Mouse (Mus musculus) heart, embryonic 14.5 days (tissue): Measurements from ENCODE around the gene Hcar1. TPM values are rescaled to one million over a fixed set of nuclear protein-coding genes. Genes with fewer than 3 reads are reported as not detected.

Experiments used
- ATAC-seq: fragments of 200-750 bp; cut with Nextera tagmentation; 2 replicates; pipeline ENCODE4 v1.8.0; 2017; ENCODE audit warnings: low read depth, moderate TSS enrichment; ENCODE audit not compliant: insufficient number of reproducible peaks, insufficient read depth, low FRiP score
- H3K27ac ChIP-seq, 2 experiments: fragments of 200-500 bp in 1 of 2; fragments of 300-500 bp in 1 of 2; sonication (generic) in 1 of 2; replicated peaks in 1 of 2; 2 replicates each; pipeline ENCODE4 v1.5.1; 2012 to 2014; ENCODE audit warnings: low read depth in 2 of 2, low read length in 2 of 2, control low read depth in 1 of 2, mild to moderate bottlenecking in 1 of 2, mixed read lengths in 1 of 2; ENCODE audit not compliant: control insufficient read depth in 1 of 2, insufficient read depth in 1 of 2
- H3K27me3 ChIP-seq: fragments of 300-500 bp; sonication (generic); 2 replicates; pipeline ENCODE4 v1.6.1; 2014; ENCODE audit warnings: mild to moderate bottlenecking, low read length, control low read depth; ENCODE audit not compliant: control insufficient read depth, insufficient read depth
- H3K36me3 ChIP-seq: fragments of 300-500 bp; sonication (generic); 2 replicates; pipeline ENCODE4 v1.6.1; 2014; ENCODE audit warnings: mild to moderate bottlenecking, control low read depth, low read length, mixed read lengths; ENCODE audit not compliant: control insufficient read depth, insufficient read depth
- H3K4me1 ChIP-seq, 2 experiments: fragments of 200-500 bp in 1 of 2; fragments of 300-500 bp in 1 of 2; sonication (generic) in 1 of 2; 2 replicates each; pipeline ENCODE4 v1.6.1; 2012 to 2014; ENCODE audit warnings: low read length in 2 of 2, control low read depth in 1 of 2, mixed read lengths in 1 of 2; ENCODE audit not compliant: control insufficient read depth in 2 of 2, insufficient read depth in 2 of 2
- H3K4me2 ChIP-seq: fragments of 300-500 bp; sonication (generic); 2 replicates; pipeline ENCODE4 v1.6.1; 2014; ENCODE audit warnings: mild to moderate bottlenecking, low read length
- H3K4me3 ChIP-seq, 2 experiments: fragments of 200-500 bp in 1 of 2; fragments of 300-500 bp in 1 of 2; sonication (generic) in 1 of 2; 2 replicates each; pipeline ENCODE4 v1.5.1; 2012 to 2014; ENCODE audit warnings: low read length in 2 of 2, mild to moderate bottlenecking in 2 of 2, control low read depth in 1 of 2, low read depth in 1 of 2, moderate library complexity in 1 of 2; ENCODE audit not compliant: control insufficient read depth in 1 of 2, insufficient read depth in 1 of 2
- H3K9ac ChIP-seq: fragments of 300-500 bp; sonication (generic); 2 replicates; pipeline ENCODE4 v1.6.1; 2014; ENCODE audit warnings: mild to moderate bottlenecking, low read length
- H3K9me3 ChIP-seq: fragments of 300-500 bp; sonication (generic); 2 replicates; pipeline ENCODE4 v1.6.1; 2016; ENCODE audit warnings: low read length, control low read depth; ENCODE audit not compliant: control insufficient read depth
- WGBS: fragments of 180-500 bp; shearing (Covaris S2); extraction: QIAGEN DNeasy Blood & Tissue Kit; methylation state at CpG from one replicate; pipeline ENCODE4 v1.1.7; 2014; 5-methylcytosine and 5-hydroxymethylcytosine counted together
- polyA plus RNA-seq: library from polyadenylated mRNA; unstranded; fragments of >200 nt; fragmentation: Nextera tagmentation; extraction: Ambion mirVana; gene quantifications from 2 replicates; pipeline ENCODE4 v1.2.1, GENCODE M21; 2014

Gene Hcar1
- polyA plus RNA-seq, 1 experiment from 2014 or later, result 0.32 TPM

GRCm38 (mm10) chr5:123884332-123884731 is 4.5 kb upstream of the Hcar1 start:
- no peak overlapping the region for H3K4me3 ChIP-seq
- 61% methylated on average over 10 of the region's 10 CpGs for WGBS
- no peak overlapping the region for H3K27ac ChIP-seq
- no peak overlapping the region for H3K4me2 ChIP-seq
- H3K27me3 ChIP-seq, result no peaks in the 10 kb centered on the region
- no peaks in the 10 kb centered on the region for H3K9me3 ChIP-seq
- no peak overlapping the region for H3K9ac ChIP-seq
- no peak for ATAC-seq
- H3K36me3 ChIP-seq, result no peaks in the 10 kb centered on the region
- H3K4me1 ChIP-seq, result peaks cover 0 to 7% of the 10 kb centered on the region in 2 experiments; a peak in 1 of 4 replicates

DNA sequence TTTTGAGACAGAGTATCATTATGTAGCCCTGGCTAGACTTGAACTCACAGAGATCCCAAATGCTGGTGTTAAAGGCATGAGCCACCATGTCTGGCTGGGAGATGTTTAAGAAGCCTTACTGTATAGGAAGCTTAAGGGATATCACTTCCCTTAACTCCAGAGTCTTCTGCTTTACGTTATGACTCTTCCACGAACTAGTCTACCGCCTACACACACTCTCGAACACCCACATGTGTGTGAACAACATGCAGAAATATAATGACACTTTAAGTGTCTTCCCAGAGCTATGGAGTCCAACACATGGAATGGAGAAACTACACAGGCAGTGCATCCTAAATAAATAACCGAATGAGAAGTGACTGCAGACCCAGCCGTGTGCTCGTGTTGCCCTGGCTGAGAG is 4.1 kb upstream of the Hcar1 start:
- no peak for ATAC-seq
- no peak overlapping the region for H3K27ac ChIP-seq
- H3K4me2 ChIP-seq, result no peak overlapping the region
- H3K9ac ChIP-seq, result no peak overlapping the region
- H3K9me3 ChIP-seq, result no peaks in the 10 kb centered on the region
- WGBS, result 71% methylated on average over 7 of the region's 7 CpGs
- 0 out of 2 replicates have a peak, but pooled peaks cover 3% of the 10 kb centered on the region for H3K27me3 ChIP-seq
- H3K4me1 ChIP-seq, result peaks cover 0 to 7% of the 10 kb centered on the region in 2 experiments; a peak in 1 of 4 replicates
- H3K4me3 ChIP-seq, result no peak overlapping the region
- H3K36me3 ChIP-seq, result no peaks in the 10 kb centered on the region

DNA sequence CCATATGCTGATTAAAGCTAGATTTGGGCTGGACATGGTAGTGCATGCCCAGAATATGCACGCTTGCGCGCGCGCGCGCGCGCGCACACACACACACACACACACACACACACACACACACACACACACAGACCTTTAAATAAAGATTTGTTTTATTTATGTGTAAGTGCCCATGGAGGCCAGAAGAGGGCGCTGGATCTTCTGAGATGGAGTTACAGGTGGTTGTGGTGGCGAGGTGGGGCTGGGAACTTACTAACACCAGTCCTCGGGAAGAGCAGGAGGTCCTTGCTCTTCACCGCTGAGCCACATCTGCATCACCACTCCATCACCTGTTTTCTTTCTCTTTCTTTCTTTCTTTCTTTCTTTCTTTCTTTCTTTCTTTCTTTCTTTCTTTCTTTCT is 958 bp upstream of the Hcar1 start:
- WGBS, result 85% methylated on average over 14 of the region's 14 CpGs
- H3K36me3 ChIP-seq, result no peaks in the 10 kb centered on the region
- no peak overlapping the region for H3K4me3 ChIP-seq
- no peaks in the 10 kb centered on the region for H3K9me3 ChIP-seq
- no peak overlapping the region for H3K9ac ChIP-seq
- peaks cover 0 to 7% of the 10 kb centered on the region in 2 experiments; a peak in 1 of 4 replicates for H3K4me1 ChIP-seq
- H3K27me3 ChIP-seq, result 0 out of 2 replicates have a peak, but pooled peaks cover 3% of the 10 kb centered on the region
- H3K27ac ChIP-seq, result no peak overlapping the region
- H3K4me2 ChIP-seq, result no peak overlapping the region
- no peak for ATAC-seq

- whole genome bisulfite sequencing, result 66% methylated on average over 14 of the region's 14 CpGs
Measured at GRCm38 (mm10) chr5:123878056-123878455, 1.8 kb downstream of the Hcar1 start.

GRCm38 (mm10) chr5:123874177-123874576 is 5.6 kb downstream of the Hcar1 start:
- no peak for ATAC-seq
- Histone ChIP-seq H3K4me3 (no peak overlapping the region), H3K9me3 (no peaks in the 10 kb centered on the region), H3K4me1 (no peaks in the 10 kb centered on the region), H3K9ac (no peak overlapping the region), H3K27me3 (0 out of 2 replicates have a peak, but pooled peaks cover 3% of the 10 kb centered on the region), H3K36me3 (no peaks in the 10 kb centered on the region), H3K4me2 (no peak overlapping the region), H3K27ac (no peak overlapping the region)
- WGBS, result 80% methylated on average over 5 of the region's 5 CpGs

More at GRCm38 (mm10) chr5:123878056-123878455, 1.8 kb downstream of the Hcar1 start:
- no peaks in the 10 kb centered on the region for H3K36me3 ChIP-seq
- H3K27me3 ChIP-seq, result 0 out of 2 replicates have a peak, but pooled peaks cover 3% of the 10 kb centered on the region
- ATAC-seq, result no peak
- H3K9ac ChIP-seq, result no peak overlapping the region
- H3K9me3 ChIP-seq, result no peaks in the 10 kb centered on the region
- H3K4me1 ChIP-seq, result peaks cover 0 to 7% of the 10 kb centered on the region in 2 experiments; a peak in 1 of 4 replicates
- H3K4me2 ChIP-seq, result no peak overlapping the region
- no peak overlapping the region for H3K27ac ChIP-seq
- no peak overlapping the region for H3K4me3 ChIP-seq

GRCm38 (mm10) chr5:123869615-123870014 is 10.2 kb downstream of the Hcar1 start:
- ATAC-seq, result no peak
- 84% methylated on average over 4 of the region's 4 CpGs for WGBS
- H3K4me1 ChIP-seq, result no peaks in the 10 kb centered on the region

GRCm38 (mm10) chr5:123866457-123866856 is 13.4 kb downstream of the Hcar1 start:
- ATAC-seq, result no peak

More at GRCm38 (mm10) chr5:123869615-123870014, 10.2 kb downstream of the Hcar1 start:
- no peak overlapping the region for H3K9ac ChIP-seq
- no peak overlapping the region for H3K27ac ChIP-seq
- no peaks in the 10 kb centered on the region for H3K27me3 ChIP-seq
- H3K4me2 ChIP-seq, result no peak overlapping the region
- no peak overlapping the region for H3K4me3 ChIP-seq
- H3K9me3 ChIP-seq, result no peaks in the 10 kb centered on the region
- no peaks in the 10 kb centered on the region for H3K36me3 ChIP-seq

DNA sequence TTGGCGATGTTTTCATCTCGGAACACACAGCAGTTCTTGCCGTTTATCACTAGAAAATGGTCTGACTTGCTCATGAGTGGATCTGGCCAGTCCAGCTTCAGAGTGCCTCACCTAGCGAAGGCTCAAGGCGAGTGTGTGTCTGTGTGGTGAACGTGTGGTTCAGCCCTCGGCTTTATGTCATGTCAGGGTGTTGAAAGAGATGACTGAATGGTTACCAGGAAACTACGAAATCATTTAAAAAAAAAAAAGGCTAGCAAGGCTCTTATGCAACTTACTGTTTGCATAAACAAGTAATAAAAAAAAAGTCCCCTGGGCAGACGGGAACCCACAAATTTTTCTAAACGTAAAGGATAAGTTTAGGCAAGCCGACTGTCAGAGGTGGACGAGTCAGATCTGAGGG is 14.5 kb downstream of the Hcar1 start, which contains the start of gene Hcar2:
Gene Hcar2 (minus strand): TSS at position 135 of the 400 bp plus-strand sequence.
- no peak within 1 kb of the TSS for H3K27ac ChIP-seq
- no peak for ATAC-seq
- no peak within 1 kb of the TSS for H3K9ac ChIP-seq
- no peaks in the 10 kb centered on the region for H3K9me3 ChIP-seq
- no peak within 1 kb of the TSS for H3K4me3 ChIP-seq
- no peaks in the 10 kb centered on the region for H3K27me3 ChIP-seq
- H3K4me2 ChIP-seq, result no peak within 1 kb of the TSS
- no peaks in the 10 kb centered on the region for H3K4me1 ChIP-seq
- 77% methylated on average over 12 of the region's 12 CpGs for WGBS
- H3K36me3 ChIP-seq, result no peaks in the 10 kb centered on the region

More at GRCm38 (mm10) chr5:123866457-123866856, 13.4 kb downstream of the Hcar1 start:
- Histone ChIP-seq H3K27me3 (no peaks in the 10 kb centered on the region), H3K9ac (no peak overlapping the region), H3K4me3 (no peak overlapping the region), H3K9me3 (no peaks in the 10 kb centered on the region), H3K36me3 (no peaks in the 10 kb centered on the region), H3K4me1 (no peaks in the 10 kb centered on the region), H3K4me2 (no peak overlapping the region), H3K27ac (no peak overlapping the region)
- WGBS, result 77% methylated on average over 4 of the region's 4 CpGs
